ENCODE assay signal across 15 mouse cellular contexts in genomic region chr8:105715042-105715441, GRCm38 (mm10). TPM values are rescaled to one million over a fixed set of nuclear protein-coding genes. Genes with fewer than 3 reads are reported as not detected.
DNase-seq lines count a peak whose midpoint lies in the region; ATAC-seq and TF ChIP-seq lines count a peak whose summit lies in the region.
"Had no signal": no experiment of that assay in that cellular context is flagged by ENCODE, and none has a peak within 500 bp of the region (broad histone marks: within the 10 kb centered on the region; RNA-seq: fewer than 3 reads in every experiment).

No protein-coding gene starts in this region.

- H3K4me1 ChIP-seq in embryonic facial prominence, embryonic 15.5 days = no peaks in the 10 kb centered on the region
- no peaks in the 10 kb centered on the region for H3K4me1 ChIP-seq in heart, postnatal 0 days (ENCODE audit: control insufficient read depth, insufficient read depth)
- H3K4me1 ChIP-seq: midbrain, embryonic 10.5 days had no signal

- peak; percentile 51; the same call in 1 of the 2 replicates for ATAC-seq in embryonic facial prominence, embryonic 15.5 days (ENCODE audit: insufficient number of reproducible peaks, low FRiP score, low TSS enrichment, low read depth)
- no peak for ATAC-seq in heart, postnatal 0 days (ENCODE audit: insufficient read depth, low read depth)
- peak; percentile 59 for ATAC-seq in megakaryocyte progenitor cell, adult 5-6 weeks (replicated peaks; ENCODE audit: poor library complexity)
- no peak for ATAC-seq in cerebellum, adult (ENCODE audit: insufficient number of reproducible peaks, low FRiP score, low TSS enrichment)
- ATAC-seq: intestine, postnatal 0 days had no signal

- H3K36me3 ChIP-seq in embryonic facial prominence, embryonic 15.5 days = no peaks in the 10 kb centered on the region
- peaks cover 6% of the 10 kb centered on the region; the same call in 1 of the 2 replicates for H3K36me3 ChIP-seq in heart, postnatal 0 days (replicated peaks; ENCODE audit: control insufficient read depth, insufficient read depth, low read length)

- peak overlapping the region; percentile 36; the same call in 1 of the 2 replicates for H3K27ac ChIP-seq in layer of hippocampus, adult 2 months
- H3K27ac ChIP-seq in embryonic facial prominence, embryonic 15.5 days (replicated peaks) = peak overlapping the region; percentile 73
- peak overlapping the region; percentile 70 for H3K27ac ChIP-seq in heart, postnatal 0 days (ENCODE audit: low read depth)
- H3K27ac ChIP-seq: midbrain, embryonic 10.5 days had no signal

- H3K4me3 ChIP-seq in layer of hippocampus, adult 2 months = no peak overlapping the region
- H3K4me3 ChIP-seq in embryonic facial prominence, embryonic 15.5 days (replicated peaks) = no peak overlapping the region
- H3K4me3 ChIP-seq in heart, postnatal 0 days (ENCODE audit: low read depth, low read length) = no peak overlapping the region
- H3K4me3 ChIP-seq: midbrain, embryonic 10.5 days had no signal

- TF ChIP-seq CTCF in layer of hippocampus, adult 2 months (conservative IDR thresholded peaks at IDR 0.05) = no peak
- no peak for TF ChIP-seq CTCF in heart, postnatal 0 days (IDR thresholded peaks at IDR 0.05; ENCODE audit: low read depth)

- WGBS in embryonic facial prominence, embryonic 15.5 days = 51% methylated on average over 6 of the region's 6 CpGs
- 58% methylated on average over 6 of the region's 6 CpGs for WGBS in heart, postnatal 0 days

- H3K9ac ChIP-seq in embryonic facial prominence, embryonic 15.5 days = no peak overlapping the region
- H3K9ac ChIP-seq in heart, postnatal 0 days (replicated peaks; ENCODE audit: low read depth, low read length) = no peak overlapping the region

- H3K27me3 ChIP-seq in embryonic facial prominence, embryonic 15.5 days = no peaks in the 10 kb centered on the region
- no peaks in the 10 kb centered on the region for H3K27me3 ChIP-seq in heart, postnatal 0 days (ENCODE audit: control insufficient read depth, insufficient read depth, low read length)

- DNase-seq in layer of hippocampus, adult 2 months (ENCODE audit: low spot score in 2 of 2) = no peak
- no peak for DNase-seq in layer of hippocampus, adult 9-11 months
- no peak for DNase-seq in heart, postnatal 0 days (ENCODE audit: low spot score)
- DNase-seq in cerebellum, postnatal 4 days (ENCODE audit: low spot score in 2 of 2) = no peak
- DNase-seq: adrenal gland, adult 8-10 months; cerebellum, adult 9-11 months; left cerebral cortex, postnatal 4 days; right cerebral cortex, postnatal 4 days; thymus, postnatal 25 days had no signal

- TF ChIP-seq EP300 in heart, postnatal 0 days (IDR thresholded peaks at IDR 0.05; ENCODE audit: low read depth) = 0 out of 2 replicates have a peak, but pooled peaks have one; percentile 17

- H3K9me3 ChIP-seq in embryonic facial prominence, embryonic 15.5 days (replicated peaks) = no peaks in the 10 kb centered on the region
- no peaks in the 10 kb centered on the region for H3K9me3 ChIP-seq in heart, postnatal 0 days (replicated peaks; ENCODE audit: control insufficient read depth, low read length)
- H3K9me3 ChIP-seq: G1E; midbrain, embryonic 10.5 days had no signal

- H3K4me2 ChIP-seq in embryonic facial prominence, embryonic 15.5 days (replicated peaks) = no peak overlapping the region
- H3K4me2 ChIP-seq in heart, postnatal 0 days (ENCODE audit: low read depth, low read length) = no peak overlapping the region

RNA-seq across cellular contexts. Expression of gene Enkd1, which starts 7.0 kb away (rescaled TPM):
- 10 to 100 TPM in 1 of 2 experiments, 1 to 10 TPM in 1; 8.1 to 10.8 TPM for total RNA-seq in layer of hippocampus, adult 2 months (2021)
- 25.7 and 33.4 TPM in 2 replicates for polyA plus RNA-seq in embryonic facial prominence, embryonic 15.5 days (2015; fragmentation: Nextera tagmentation; extraction: Ambion mirVana)
- total RNA-seq in heart, postnatal 0 days (2014; rRNA removed; ENCODE audit: low replicate concordance) = 1.1 and 11.1 TPM in 2 replicates
- 4.0 and 5.9 TPM in 2 replicates for polyA plus RNA-seq in heart, postnatal 0 days (2015; fragmentation: Nextera tagmentation; extraction: Ambion mirVana)
- total RNA-seq in megakaryocyte progenitor cell, adult 5-6 weeks (2015) = 12.7 and 13.0 TPM in 2 replicates
- 10.4 and 13.9 TPM in 2 replicates for total RNA-seq in megakaryocyte progenitor cell, adult 5-6 weeks (2017)

RNA-seq across cellular contexts. Expression of gene 4933405L10Rik, which starts 7.6 kb away (rescaled TPM):
- under 1 TPM in 1 of 2 experiments, not detected in 1; 0.84 TPM for total RNA-seq in layer of hippocampus, adult 2 months (2021)
- polyA plus RNA-seq in embryonic facial prominence, embryonic 15.5 days (2015; fragmentation: Nextera tagmentation; extraction: Ambion mirVana) = 0.20 and 0.37 TPM in 2 replicates
- not detected in 2 replicates for total RNA-seq in heart, postnatal 0 days (2014; rRNA removed; ENCODE audit: low replicate concordance)
- not detected in 2 replicates for polyA plus RNA-seq in heart, postnatal 0 days (2015; fragmentation: Nextera tagmentation; extraction: Ambion mirVana)
- not detected in 2 replicates for total RNA-seq in megakaryocyte progenitor cell, adult 5-6 weeks (2015)
- total RNA-seq in megakaryocyte progenitor cell, adult 5-6 weeks (2017) = not detected in 2 replicates
- total RNA-seq: adrenal gland, adult 8-10 months; G1E; left cerebral cortex, postnatal 4 days had no signal
- polyA plus RNA-seq: intestine, postnatal 0 days; midbrain, embryonic 10.5 days had no signal

RNA-seq across cellular contexts. Expression of gene Pard6a, which starts 14.1 kb away (rescaled TPM):
- 10 to 100 TPM; 32.7 to 35.4 TPM for total RNA-seq in layer of hippocampus, adult 2 months (2021)
- polyA plus RNA-seq in embryonic facial prominence, embryonic 15.5 days (2015; fragmentation: Nextera tagmentation; extraction: Ambion mirVana) = 17.5 and 20.4 TPM in 2 replicates
- total RNA-seq in heart, postnatal 0 days (2014; rRNA removed; ENCODE audit: low replicate concordance) = 14.0 and 15.5 TPM in 2 replicates
- 16.7 and 18.5 TPM in 2 replicates for polyA plus RNA-seq in heart, postnatal 0 days (2015; fragmentation: Nextera tagmentation; extraction: Ambion mirVana)
- 5.8 and 7.1 TPM in 2 replicates for total RNA-seq in megakaryocyte progenitor cell, adult 5-6 weeks (2015)
- 16.2 and 23.9 TPM in 2 replicates for total RNA-seq in megakaryocyte progenitor cell, adult 5-6 weeks (2017)

RNA-seq across cellular contexts. Expression of gene Acd, which starts 14.1 kb away (rescaled TPM):
- total RNA-seq in layer of hippocampus, adult 2 months (2021) = 10 to 100 TPM; 41.1 to 41.5 TPM
- 65.0 and 73.3 TPM in 2 replicates for polyA plus RNA-seq in embryonic facial prominence, embryonic 15.5 days (2015; fragmentation: Nextera tagmentation; extraction: Ambion mirVana)
- total RNA-seq in heart, postnatal 0 days (2014; rRNA removed; ENCODE audit: low replicate concordance) = 8.7 and 12.8 TPM in 2 replicates
- 29.1 and 32.1 TPM in 2 replicates for polyA plus RNA-seq in heart, postnatal 0 days (2015; fragmentation: Nextera tagmentation; extraction: Ambion mirVana)
- 40.1 and 56.7 TPM in 2 replicates for total RNA-seq in megakaryocyte progenitor cell, adult 5-6 weeks (2015)
- total RNA-seq in megakaryocyte progenitor cell, adult 5-6 weeks (2017) = 21.4 and 28.1 TPM in 2 replicates

RNA-seq across cellular contexts. Expression of gene Carmil2, which starts 29.0 kb away (rescaled TPM):
- 10 to 100 TPM; 71.1 to 76.9 TPM for total RNA-seq in layer of hippocampus, adult 2 months (2021)
- polyA plus RNA-seq in embryonic facial prominence, embryonic 15.5 days (2015; fragmentation: Nextera tagmentation; extraction: Ambion mirVana) = 0.77 and 1.0 TPM in 2 replicates
- 1.3 and 1.4 TPM in 2 replicates for total RNA-seq in heart, postnatal 0 days (2014; rRNA removed; ENCODE audit: low replicate concordance)
- polyA plus RNA-seq in heart, postnatal 0 days (2015; fragmentation: Nextera tagmentation; extraction: Ambion mirVana) = 0.05 and 0.10 TPM in 2 replicates
- total RNA-seq in megakaryocyte progenitor cell, adult 5-6 weeks (2015) = 2.2 and 3.4 TPM in 2 replicates
- 2.0 and 2.2 TPM in 2 replicates for total RNA-seq in megakaryocyte progenitor cell, adult 5-6 weeks (2017)

Comparison
In these comparisons a context has a peak if more than half of its experiments do, and no peak if none do; other contexts are left out.
1. ATAC-seq: peak in embryonic facial prominence, embryonic 15.5 days (single experiment) and megakaryocyte progenitor cell, adult 5-6 weeks (single experiment); none in heart, postnatal 0 days (single experiment) and cerebellum, adult (single experiment).
2. Peak in every context shown above with its lines, with median percentiles within 50 percentile points of each other: H3K27ac ChIP-seq.